Mouse (Mus musculus): ENCODE results near the gene Syt1.

DNA sequence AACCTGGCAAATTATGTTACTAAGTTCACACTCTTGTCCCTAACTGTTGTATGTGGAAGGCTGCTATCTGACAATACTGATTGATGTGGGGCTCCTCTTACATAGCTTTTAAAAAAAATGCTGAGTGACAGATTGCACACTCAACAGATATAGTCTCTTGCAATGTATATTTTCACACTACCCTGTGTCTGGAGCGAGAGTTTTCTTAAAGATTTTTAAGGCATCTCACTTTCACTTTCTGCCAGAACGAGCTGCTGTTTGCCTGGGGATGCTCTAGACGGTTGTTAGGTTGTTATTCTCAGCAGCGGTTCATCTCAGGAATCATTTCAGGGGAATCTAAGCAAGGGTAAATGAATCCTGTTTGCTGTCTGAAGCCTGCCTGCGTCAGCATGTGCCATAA, 313.7 kb downstream of the Syt1 start:
- no peak for TF ChIP-seq EP300 (IDR thresholded peaks at IDR 0.05; ENCODE audit: insufficient read depth, low read depth, low read length)
- TF ChIP-seq CTCF (IDR thresholded peaks at IDR 0.05) = no peak
- no peak for TF ChIP-seq POLR2A (IDR thresholded peaks at IDR 0.05; ENCODE audit: insufficient read depth, low read depth, low read length)
